Mouse (Mus musculus): ENCODE data around the gene Olfr1367.
A peak's percentile ranks its signal among the peaks of the same experiment; 100 is the strongest.

The Olfr1367 gene

DNA sequence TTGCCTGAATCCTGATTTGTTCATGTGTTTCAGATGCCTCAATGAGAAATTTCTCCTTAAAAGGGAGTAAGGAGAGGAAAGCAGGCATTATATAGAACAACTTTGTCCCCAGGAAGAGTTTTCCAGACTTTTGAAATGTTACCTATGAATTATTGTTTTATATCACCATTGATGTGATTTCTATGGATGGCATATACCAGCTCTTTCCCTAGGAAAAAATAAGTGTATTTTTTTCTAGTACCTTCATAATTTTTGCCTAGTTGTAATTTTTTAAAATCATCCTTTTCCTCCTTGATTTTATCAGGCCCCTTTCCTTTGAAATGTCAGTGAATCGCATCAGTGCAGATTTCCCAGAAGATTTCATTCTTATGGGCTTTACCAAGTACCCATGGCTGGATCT lies at the start of gene Olfr1367:
Olfr1367 (plus strand) TSS at position 301 of the 400 bp plus-strand sequence.
- no peak for DNase-seq (ENCODE audit: low spot score)

DNA sequence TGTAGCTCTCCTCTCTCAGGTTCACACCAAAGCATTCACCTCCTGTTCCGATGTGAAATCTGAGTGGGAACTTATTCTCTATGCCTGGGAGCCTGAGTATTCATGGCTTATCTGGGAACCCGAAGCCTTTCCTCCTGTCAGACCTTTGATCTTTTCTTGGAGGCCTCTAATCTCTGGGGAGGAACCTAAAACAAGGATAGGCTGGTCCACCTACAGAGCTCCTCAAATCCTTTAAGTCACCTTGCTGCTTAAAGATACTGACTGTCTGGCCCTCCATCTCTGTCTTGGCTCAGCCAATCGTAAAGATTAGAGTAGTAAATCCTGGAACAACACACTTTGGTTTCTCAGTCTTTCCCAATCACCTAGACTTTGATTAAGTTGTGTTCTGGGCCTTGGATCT lies 48.2 kb upstream of the Olfr1367 start:
- DNase-seq (ENCODE audit: low spot score) = no peak

DNA sequence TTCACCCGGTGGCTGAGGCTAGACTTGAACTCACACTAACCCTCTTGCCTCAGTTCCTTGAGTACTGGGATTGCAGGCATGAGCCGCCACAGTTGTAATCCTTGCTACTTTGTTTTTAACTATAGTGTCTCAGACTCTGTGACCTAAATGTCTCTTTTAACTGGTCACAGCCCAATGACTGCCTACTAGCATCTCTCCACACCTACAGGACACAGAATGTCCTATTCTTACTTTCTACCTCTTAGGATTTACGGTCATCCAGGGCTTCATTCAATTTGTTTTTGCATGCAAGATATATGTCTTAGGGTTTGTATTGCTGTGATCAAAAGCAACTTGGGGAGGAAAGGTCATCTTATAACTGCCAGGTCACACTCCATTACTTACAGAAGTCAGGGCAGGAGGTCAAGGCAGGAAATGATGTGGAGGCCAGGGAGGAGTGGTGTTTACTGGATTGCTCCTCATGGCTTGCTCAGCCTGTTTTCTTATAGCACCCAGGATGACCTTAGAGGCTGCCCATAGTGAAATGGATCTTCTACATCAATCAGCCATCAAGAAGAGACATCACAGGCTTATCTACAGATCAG lies 42.1 kb upstream of the Olfr1367 start:
- DNase-seq (ENCODE audit: low spot score) = no peak

GRCm38 (mm10) chr13:21309788-21310187 lies 36.9 kb upstream of the Olfr1367 start:
- no peak for DNase-seq (ENCODE audit: low spot score)

DNA sequence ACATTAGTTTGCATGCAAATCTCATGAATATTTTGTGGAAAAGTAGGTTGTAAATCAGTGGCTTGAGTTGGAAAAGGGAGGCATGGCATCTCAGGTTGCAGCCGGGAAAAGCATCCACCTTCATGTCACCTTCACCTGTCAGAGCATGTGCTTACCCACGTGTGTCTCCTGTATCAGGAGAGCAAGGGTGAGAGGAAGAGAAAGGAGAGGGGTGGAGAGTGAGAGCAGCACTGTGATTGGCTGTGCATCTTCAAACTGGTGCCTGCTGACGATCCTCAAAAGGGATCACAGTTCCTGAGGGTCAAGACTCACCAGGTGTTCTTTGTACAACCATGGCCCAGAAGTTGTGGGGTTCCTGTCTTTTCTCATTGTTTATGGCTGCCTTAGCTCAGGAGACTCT lies 34.8 kb upstream of the Olfr1367 start, which contains the start of gene Gpx6:
Gpx6 (plus strand) TSS at position 200 of the 400 bp plus-strand sequence.
- DNase-seq (ENCODE audit: low spot score) = no peak

- no peak for DNase-seq (ENCODE audit: low spot score)
Observed at GRCm38 (mm10) chr13:21312854-21313253, 33.9 kb upstream of the Olfr1367 start.

- no peak for DNase-seq (ENCODE audit: low spot score)
Observed at GRCm38 (mm10) chr13:21313903-21314302, 32.8 kb upstream of the Olfr1367 start.

DNA sequence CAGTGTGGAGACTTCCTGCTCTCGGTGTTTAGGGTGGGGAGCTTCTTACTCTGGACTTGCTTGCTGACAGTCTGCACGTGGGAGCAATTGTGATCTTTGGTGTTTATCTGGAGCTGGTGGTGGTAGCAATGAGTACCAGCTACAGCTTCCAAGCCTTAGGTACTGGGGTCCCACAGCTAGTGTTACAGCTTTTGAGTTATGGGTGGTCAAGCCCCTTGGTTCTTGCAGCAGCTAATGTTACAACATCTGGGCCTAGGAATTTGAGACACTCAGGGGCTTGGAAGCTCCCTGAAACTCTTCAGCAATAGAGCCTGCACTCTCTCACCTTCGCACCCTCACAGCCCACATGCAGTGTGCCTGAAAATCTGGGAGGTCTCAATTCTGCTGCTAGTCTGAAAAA lies 26.4 kb upstream of the Olfr1367 start:
- no peak for DNase-seq (ENCODE audit: low spot score)

GRCm38 (mm10) chr13:21321890-21322494 lies 24.7 kb upstream of the Olfr1367 start:
- DNase-seq (ENCODE audit: low spot score) = no peak

GRCm38 (mm10) chr13:21322509-21323375 lies 24.0 kb upstream of the Olfr1367 start:
- DNase-seq (ENCODE audit: low spot score) = no peak

- DNase-seq (ENCODE audit: low spot score) = no peak
Observed at GRCm38 (mm10) chr13:21323405-21323804, 23.3 kb upstream of the Olfr1367 start.

- DNase-seq (ENCODE audit: low spot score) = no peak
Observed at GRCm38 (mm10) chr13:21326191-21326590, 20.5 kb upstream of the Olfr1367 start.

DNA sequence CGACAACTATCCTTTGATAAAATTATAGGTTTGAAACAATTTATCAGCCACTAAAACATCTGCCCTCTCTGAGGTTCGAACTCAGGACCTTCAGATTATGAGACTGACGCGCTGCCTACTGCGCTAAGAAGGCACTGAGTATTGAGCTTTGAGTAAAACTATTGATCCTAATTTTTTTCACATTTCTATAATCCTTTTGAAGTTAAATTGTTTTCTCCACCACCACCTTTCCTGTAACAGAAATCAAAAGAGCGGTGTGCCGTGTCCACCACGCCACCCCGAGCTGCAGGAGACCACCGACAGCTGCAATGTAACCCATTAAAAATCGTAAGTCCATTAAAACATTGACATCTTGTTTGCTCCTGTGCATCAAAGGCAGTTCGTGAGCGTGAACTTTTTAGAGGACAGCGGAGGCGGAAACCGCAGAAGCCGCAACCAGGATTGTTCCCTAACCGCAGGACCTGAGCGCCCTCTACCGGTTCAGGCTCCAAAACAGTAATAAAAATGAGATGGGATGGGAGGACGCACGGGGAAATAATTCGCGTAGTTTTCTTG lies 20.0 kb upstream of the Olfr1367 start:
- DNase-seq (ENCODE audit: low spot score) = peak; percentile 56

DNA sequence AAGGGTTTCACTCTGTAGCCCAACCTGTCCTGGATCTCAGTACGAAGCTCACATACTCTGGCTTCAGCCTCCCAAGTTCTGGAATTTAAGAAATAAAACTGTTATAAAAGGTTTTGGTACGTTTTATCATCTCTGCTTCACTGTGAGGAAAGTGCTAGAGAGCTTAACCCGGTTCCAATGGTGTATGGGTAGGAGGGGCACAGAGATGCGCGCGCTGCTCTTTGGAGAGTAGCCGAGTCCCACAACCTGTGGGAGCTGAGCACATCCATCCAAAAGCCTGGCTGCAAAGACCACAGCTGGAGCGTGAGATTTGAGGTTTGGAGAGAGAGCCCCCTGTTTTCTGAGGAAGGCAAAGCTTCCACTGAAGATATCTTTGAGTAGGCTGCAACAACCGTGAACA lies 19.3 kb upstream of the Olfr1367 start:
- DNase-seq (ENCODE audit: low spot score) = no peak

- no peak for DNase-seq (ENCODE audit: low spot score)
Observed at GRCm38 (mm10) chr13:21350593-21350992, 3.9 kb downstream of the Olfr1367 start.

DNA sequence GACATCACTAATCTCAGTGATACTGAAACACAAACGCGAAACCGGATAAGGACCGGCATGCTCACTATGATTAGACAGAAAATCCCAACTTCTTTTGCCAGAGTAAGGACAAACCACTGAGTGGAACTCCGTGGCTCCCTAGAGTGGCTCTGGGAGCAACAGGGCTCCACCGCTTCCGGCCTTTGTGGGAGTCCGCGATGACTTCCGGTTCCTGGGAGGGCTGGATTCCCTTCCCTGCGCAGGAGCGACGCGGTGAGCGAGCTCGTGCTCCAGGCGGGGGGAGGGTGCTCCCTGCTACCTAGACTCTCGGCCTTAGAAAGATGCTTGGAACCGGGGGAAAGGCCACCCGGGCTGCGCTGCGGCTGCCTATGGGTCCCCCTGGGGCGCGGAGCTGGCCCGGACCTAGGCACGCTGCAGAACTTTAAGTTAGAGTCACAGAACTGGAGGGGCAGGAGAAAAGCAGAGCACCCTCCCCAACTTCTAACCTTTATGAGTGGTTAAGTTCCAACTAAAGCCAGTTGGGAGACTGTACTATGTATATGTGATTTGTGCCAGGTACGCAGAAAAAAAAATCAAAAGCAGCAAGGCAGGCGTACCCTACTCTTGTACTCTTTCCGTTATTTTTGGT lies 16.0 kb downstream of the Olfr1367 start, which contains the start of gene Zscan12:
Zscan12 (plus strand) TSS at position 200 of the 628 bp plus-strand sequence.
- peak; percentile 74 for DNase-seq (ENCODE audit: low spot score)

- DNase-seq (ENCODE audit: low spot score) = no peak
Observed at GRCm38 (mm10) chr13:21363719-21364118, 17.0 kb downstream of the Olfr1367 start.

DNA sequence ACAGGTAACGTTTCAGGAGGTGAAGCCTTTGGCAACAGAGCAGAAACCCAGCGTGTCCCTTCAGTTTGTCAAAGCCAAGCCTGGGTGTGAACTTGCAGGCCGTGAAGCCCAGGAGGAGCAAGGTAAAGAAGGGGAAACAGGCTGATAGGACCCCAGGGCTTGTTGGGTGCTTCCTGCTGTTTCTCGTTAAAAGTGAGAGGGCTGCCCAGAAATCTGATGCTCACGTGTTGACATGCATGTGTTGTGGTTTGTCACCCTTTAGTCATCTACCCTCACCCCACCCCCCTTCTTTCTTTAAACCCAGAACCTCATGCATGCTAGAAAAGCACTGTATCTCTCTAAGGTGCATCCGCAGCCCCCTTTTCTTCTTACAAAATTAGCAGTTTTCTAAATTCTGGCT lies 19.9 kb downstream of the Olfr1367 start:
- no peak for DNase-seq (ENCODE audit: low spot score)

DNA sequence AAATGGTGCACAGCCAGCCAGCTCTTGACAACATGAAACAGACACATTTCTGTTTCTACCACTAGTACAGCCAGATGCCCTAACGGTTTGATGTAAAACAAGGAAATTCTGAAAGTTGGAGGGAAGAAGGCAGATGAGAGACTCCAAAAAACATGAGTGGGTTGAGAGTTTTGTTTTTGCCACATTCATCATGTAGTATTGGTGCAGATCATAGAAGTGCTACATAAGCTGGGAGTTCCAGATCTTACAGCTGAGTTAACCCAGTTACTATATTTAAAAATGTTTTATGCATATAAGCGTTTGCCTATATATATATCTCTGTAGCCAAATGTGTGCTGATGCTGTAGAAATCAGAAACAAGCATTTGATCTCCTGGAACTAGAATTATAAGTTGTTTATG lies 26.0 kb downstream of the Olfr1367 start:
- no peak for DNase-seq (ENCODE audit: low spot score)

DNA sequence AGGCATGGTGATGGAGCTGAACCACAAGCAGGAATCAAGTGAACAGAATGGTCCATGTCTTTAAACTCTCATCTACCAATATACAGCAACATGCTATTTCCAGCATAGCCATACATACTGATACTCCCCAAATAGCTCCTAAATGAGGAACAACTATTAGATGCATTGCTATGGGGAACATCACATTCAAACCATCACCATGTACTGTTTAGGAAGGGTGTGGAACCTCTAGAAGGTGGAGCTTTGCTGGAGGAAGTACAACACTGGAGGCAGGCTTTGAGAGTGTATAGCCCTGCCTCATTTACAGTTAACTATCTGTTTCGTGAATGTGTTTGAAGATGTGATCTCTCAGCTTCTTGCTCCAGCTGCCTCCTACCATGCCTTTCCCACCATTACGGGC lies 31.1 kb downstream of the Olfr1367 start:
- DNase-seq (ENCODE audit: low spot score) = no peak

DNA sequence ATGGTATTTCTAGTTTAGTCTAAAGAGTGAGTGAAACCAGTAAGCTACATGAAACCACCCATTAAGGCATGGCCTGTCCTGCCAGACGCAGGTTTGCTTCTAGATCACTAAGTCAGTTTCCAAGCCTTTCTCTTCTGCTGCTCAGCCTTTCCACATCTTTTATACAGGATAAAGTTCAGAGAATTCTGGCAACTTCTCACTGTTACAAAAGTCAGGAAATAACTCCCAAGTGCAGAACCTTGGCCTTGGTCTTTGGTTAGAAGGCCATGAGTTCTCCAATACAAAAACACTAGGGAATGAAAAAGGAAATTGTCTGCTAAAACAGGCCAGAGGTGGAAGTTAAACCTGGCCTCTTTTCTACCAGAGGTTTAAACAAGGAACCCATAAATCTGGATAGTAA lies 48.5 kb downstream of the Olfr1367 start:
- no peak for DNase-seq (ENCODE audit: low spot score)

DNA sequence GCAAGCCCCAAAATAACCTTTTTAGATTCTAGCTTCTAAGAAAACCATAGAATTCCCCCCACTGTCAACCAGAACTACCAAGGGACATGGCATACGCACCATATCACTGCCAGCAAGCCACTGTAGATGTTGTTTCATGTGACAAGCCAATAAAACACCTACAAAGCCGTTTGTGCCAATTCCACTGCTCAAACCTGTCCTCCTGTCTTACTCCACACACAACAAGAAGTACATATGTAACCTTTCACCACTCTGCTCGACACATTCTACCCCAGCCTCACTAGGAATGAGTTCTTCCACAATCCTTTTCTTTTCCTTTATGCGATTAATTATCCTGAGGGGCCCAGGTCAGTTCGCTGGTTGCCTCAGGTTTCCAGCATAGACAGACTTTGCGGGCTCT lies 48.9 kb downstream of the Olfr1367 start:
- no peak for DNase-seq (ENCODE audit: low spot score)
